Mouse (Mus musculus) CD4-positive, CD25-positive, alpha-beta regulatory T cell, adult 2 months (primary cell): Measurements from ENCODE around the gene Olfr1378.
A peak's percentile ranks its signal among the peaks of the same experiment; 100 is the strongest.

Source experiments
- DNase-seq: peaks from one replicate; pipeline ENCODE4 v3.0.0-alpha.2; 2012; ENCODE audit warnings: low read depth, low spot score

The Olfr1378 gene

DNA sequence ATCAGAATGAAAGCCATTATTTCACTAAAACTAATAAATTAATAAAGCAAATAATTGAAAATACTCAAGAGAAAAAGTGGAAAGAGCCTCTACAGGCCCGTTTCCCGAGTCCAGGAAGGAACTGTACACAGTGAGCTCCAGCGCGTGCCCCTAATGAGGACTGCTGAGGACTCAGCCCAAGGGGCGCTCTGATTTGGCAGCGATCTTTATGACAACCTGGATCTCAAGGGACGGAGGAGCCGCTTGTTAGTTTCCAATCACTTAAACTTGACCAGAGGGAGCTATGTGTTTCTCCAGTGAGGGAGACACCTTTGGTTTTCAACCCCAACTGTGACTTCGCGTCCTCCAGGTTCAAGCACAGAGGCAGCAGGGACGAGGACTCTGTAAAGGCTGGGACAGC is at the start of gene Olfr1378:
Gene Olfr1378 (plus strand): TSS at position 301 of the 400 bp plus-strand sequence.
- no peak for DNase-seq

DNA sequence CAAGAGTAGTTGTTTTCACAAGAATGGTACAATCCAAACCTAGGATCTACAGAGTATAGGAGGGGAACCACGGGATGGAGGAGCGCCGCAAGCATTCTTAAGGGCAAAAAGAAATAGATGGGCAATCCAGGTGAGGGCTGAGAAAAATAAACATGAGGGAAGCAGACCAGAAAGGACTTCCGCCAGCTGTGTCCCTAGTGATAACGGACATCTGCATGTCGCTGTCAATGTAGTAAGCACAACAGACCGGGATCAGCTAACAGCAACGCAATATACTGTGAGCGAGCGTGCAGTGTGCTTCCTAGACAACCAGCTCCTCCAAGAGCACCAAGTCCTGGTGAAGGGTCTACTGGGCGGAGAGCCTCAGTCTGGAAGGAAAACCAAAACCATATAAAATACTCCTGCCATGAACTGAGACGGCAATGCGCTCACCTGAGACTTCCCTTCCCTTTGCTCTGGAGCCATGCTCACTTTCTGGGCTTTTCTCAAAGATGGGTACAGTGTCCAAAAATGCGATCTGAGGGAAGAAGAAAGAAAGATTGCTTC is 35.8 kb upstream of the Olfr1378 start:
- no peak for DNase-seq

DNA sequence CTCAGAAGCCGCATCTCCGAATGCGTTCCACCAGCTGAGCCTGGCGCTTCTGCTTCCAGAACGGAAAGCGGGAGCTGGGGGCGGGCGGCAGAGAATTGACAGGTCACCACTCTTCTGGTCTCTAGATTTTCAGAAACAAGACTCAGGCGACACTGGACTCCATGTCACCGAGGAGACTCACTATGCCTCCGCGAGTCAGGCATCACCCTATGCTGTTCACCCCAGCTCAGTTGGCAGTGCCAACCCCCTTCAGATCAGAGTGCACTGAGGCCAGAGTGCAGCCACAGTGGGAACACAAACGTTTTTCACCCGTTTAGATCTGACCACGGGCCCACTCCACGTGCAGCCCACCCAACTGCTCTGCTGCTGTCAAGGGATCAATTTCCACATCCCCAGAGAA is 35.3 kb upstream of the Olfr1378 start:
- no peak for DNase-seq

DNA sequence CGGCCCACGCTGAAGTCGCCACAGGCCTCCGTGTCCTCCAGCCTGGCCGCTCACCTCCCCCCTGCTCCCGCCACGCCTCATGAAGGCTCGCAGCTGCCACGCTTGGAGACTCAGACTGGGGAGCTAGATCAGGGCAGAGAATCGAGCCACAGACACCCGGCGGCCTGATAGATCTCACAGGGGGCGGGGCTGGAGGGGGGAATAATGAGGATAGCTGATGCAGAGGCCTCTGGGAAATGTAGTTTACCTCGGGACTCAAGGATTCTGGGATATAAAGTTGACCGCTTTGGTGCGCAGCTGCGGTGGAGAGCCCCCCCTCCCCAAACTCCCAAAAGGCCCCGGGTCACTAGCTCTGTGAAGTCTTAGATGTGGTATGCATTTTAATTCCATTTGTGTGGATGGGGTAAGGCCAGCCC is 34.9 kb upstream of the Olfr1378 start, which contains the start of gene Zfp354b:
Gene Zfp354b (minus strand): TSS at position 183 of the 416 bp plus-strand sequence.
- DNase-seq, result peak; percentile 48

DNA sequence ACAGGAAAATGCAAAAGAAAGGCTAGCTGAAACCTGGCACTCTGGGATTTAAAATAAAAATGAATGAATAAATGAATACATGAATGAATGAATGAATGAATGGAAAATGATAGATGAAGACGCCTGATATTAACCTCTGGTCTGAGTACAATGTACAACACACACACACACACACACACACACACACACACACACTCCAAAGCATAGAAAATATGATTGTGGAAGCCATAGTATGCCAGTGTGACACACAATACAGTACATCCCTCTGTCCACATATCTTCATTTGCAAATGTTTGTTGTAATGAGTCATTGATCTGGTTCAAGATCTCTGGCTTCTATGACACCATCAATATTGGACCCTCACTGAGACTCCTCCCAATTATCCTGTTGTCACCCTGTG is 34.3 kb upstream of the Olfr1378 start:
- no peak for DNase-seq

DNA sequence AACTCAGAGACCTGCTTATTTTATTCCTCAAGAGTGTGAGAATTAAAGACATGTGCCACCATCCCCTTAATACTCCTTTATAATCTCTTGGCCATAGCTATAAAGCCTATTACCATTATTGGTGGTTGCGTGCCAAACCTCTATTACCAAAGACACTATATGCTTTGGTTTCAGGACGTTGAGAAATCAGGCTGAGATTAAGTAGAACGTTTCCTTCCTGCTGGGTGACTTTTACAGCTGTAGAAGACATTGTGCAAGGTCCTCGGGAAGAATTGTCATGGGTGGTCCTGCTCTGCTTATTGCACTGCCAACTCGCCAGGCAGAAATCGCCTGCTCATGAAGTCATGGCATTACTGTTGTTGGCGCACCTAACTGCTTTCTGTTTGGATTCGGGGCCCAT is 27.9 kb upstream of the Olfr1378 start:
- DNase-seq, result no peak

DNA sequence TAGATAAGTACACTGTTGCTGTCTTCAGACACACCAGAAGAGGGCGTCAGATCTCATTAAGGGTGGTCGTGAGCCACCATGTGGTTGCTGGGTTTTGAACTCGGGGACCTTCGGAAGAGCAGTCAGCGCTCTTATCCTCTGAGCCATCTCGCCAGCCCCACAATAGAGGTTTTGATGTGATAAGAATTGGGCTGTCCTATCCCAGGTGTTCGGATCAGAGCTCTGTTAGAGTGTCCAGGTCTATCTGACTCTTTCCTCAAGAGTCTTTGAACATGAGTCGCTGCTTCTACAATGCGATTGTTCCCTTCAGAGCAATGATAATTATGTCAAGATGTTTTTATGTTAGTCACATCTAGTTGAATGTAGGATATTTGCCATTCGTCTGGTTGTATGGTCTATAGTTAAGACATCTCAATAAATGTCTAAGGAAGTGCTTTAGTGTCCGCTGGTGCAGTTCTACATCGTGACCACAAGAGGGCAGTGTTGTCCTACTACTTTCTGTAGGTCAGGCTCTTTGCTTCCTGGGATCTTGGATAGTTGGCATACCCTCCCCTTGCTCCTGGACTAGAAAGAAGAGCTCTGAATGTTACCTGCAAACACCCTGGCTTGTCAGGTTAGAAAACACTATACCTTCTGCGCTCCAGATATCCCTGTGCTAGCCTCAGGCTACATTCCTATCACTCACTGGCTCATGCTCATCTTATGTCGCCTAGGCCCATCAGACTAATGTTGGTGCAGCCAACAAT is 26.5 kb upstream of the Olfr1378 start:
- peak; percentile 66 for DNase-seq

DNA sequence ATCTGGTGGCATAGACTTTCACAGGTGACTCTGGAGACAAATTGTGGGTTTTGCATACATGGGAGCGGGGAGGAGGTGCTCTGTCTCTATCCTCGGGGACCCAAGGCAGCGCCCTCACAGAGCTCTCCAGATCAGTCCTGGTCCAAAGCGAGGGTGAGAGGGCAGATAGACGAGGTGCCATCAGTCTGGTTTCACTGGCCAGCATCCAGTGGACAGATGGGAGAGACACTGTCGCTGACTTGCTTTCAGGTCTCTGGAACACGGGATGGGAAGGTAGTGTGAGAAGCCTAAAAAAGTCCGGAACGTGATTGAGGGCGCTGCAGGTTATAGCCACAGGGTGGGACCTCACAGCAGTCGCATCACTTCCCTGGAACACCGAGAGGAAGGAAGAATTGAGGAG is 23.9 kb upstream of the Olfr1378 start:
- DNase-seq, result no peak

DNA sequence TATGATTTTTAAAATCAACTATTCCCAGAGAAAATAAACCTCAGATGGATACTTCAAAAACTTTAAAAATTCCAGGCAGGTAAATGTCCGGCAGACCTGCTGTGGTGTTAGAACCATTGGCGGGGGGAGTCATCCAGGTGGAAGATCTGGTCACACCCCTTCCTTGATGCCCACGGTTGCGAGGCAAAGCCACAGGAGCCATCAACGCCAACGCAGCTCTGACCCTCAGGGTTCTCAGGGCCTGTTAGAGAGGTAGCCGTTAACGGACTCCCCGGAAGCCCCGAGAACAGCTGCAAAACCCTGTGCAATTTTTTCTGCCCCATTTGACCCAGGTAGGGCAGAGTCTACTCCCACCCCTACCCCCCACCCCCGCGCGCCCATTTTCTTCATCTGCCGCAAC is 22.8 kb upstream of the Olfr1378 start, which contains the start of gene 4933414I15Rik:
Gene 4933414I15Rik (minus strand): TSS at position 260 of the 400 bp plus-strand sequence.
- no peak for DNase-seq

DNA sequence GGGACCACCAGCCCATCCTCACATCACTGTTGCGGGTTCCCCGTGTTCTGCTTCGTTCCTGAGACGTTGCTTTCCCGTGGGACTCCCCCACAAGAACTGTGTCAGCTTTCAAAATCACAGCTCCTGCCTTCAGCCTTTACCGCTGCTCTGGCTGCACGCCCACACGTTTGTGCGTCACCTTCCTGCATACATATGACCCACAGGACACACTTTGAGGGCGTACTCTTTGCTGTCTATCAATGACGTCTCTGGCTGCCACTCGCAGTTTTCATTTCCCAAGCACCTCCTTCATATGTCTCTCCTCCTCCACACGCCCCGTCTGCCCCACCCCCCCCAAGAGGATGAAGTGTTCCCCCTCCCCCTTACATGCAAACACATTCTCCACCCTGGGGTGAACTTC is 14.0 kb upstream of the Olfr1378 start:
- peak; percentile 71 for DNase-seq

DNA sequence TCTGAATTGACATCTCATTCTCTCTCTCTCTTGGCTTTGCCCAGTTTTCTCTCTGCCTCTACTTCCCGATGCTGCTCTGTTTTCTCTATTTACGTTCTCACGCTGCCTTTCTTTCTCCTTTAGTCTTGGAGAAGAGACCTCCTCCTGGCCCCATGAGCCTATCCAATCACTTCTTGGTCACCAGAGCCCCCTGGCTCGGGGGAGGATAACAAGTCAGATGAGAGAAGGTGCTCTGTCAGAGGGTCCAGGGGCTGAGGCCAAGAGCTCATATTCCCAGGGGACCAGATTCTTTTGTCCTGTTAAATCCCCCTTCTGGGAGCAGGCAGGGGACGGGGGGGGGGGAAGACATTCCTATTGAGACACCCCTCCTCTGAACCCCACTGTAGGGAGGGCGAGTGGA is 12.7 kb upstream of the Olfr1378 start, which contains the start of gene Prop1:
Gene Prop1 (minus strand): TSS at position 101 of the 400 bp plus-strand sequence.
- no peak for DNase-seq

DNA sequence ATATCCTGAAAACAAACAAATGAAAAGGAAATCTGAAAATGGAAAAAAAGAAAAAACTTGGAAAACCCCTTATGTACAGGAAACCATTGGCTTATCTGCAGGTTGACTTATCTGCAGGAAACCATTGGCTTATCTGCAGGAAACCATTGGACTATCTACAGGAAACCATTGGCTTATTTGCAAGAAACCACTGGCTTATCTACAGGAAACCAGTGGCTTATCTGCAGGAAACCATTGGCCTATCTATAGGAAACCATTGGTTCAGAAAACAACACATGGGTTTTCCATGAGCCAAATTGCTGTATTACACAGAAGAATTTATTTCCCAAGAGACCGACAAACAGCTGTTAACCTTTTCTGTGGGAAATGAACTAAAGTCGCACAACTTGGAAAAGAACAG is 1.4 kb upstream of the Olfr1378 start:
- DNase-seq, result no peak

DNA sequence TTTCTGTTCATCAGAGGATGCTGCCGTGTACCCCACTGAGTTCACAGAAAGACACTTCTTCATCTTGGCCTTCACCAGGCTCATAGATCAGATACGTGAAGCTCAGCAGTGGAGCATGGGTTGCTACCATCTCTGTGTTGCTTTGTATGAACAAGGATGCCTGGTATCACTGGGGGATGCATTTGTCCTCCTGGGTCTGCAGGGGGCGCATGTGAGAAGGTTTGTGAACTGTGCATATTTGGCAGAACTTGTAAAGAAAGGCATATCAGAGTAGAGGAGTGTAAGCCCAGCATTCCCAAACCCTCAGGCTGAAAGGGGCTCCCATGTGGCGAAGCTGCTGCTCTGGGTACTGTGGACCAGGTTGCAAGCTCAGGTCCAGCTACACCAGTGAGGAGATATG is 10.9 kb downstream of the Olfr1378 start:
- no peak for DNase-seq

DNA sequence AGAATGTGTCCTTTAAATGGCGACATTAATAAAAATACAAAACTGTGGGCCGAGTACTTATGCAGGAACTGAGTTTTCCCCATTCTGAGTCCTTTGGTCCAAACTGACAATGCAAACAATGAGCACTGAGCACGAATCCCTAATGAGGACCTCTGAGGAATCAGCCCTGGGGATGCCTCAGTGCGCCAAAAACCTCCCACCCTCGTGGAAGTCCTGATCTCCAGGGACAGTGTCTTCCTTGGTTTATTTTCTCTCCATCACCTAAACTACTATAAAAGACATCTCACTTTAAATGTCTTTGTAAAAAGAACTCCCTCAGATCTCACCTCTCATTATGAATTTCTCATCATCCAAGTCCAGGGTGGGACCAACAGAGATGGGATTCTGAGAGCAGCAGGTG is 15.3 kb downstream of the Olfr1378 start, which contains the start of gene Olfr1377:
Gene Olfr1377 (plus strand): TSS at position 301 of the 400 bp plus-strand sequence.
- DNase-seq, result no peak

DNA sequence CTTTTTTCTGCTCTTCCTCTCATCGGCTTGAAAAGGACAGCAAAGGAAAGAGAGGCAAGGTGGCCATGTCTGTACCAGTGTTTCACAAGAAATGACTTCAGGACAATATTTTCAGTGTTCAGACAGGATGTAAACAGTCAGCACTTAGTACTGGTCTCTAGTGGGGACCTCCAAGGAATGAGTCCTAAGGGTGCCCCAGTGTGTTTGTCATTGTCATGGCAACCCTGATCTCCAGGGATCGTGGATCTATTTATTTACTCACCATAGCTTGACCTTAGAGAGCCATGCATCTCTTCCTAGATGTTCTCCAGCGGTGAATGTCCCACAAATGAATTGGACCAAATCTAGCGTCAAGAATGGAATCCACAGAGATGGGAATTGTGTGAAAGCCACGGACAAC is 37.0 kb downstream of the Olfr1378 start, which contains the start of gene Olfr51:
Gene Olfr51 (plus strand): TSS at position 301 of the 400 bp plus-strand sequence.
- no peak for DNase-seq

DNA sequence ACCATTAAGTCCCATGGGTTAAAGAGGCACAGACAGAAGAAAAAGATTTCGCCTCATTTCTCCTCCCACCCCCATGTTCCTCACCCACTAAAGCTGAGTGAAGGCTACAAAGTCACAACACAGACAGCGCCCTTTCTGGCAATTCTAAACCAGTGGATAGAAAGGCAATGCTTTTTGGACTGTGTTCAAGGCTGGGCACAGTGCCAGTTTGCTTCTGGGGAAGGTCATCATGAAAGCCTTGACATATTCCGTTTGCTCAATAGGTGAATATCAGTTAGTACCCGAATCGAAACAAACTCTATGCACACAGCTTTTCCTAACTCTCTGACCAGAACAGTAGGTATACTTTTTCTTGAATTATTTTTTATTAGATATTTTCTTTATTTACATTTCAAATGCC is 45.5 kb downstream of the Olfr1378 start:
- DNase-seq, result no peak

DNA sequence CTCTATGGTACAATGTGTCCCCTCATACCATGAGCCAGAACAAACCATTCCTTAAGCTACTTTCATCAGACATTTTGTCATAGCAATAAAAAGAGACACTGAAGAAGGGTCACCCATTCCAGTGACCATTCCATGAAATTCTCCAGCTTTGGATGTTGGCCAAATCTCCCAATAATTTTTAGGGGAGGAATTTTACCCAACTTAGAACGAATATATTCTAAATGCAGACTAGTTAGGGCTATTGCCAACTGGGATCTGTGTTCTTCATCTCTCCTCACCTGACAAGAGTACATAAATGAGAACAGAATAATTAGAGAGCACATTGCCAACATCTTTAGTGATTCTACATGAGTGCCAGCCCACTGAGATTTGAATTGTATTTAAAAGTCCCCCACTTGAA is 47.6 kb downstream of the Olfr1378 start, which contains the start of gene Olfr54:
Gene Olfr54 (plus strand): TSS at position 301 of the 400 bp plus-strand sequence.
- DNase-seq, result no peak

DNA sequence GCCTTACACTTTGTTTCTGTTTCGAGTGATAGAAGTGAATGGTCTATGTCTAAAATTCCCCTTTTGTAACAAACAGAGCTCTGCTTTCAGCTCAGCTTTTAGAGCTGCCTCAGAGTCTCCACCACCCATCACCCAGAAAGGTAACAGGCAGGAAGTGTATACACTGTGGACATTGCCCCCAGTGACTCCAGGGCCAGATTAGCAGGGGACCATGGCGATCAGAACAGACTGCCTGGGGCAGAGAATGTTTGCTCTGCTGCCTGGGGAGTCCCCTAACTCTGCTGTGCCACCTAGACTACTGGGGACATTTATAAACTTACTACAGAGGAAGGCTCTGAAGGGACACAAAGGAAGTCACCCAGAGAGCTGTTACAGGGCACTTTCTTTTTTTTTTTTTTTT is 50.0 kb downstream of the Olfr1378 start:
- no peak for DNase-seq
